ENCODE assay signal across 29 mouse cellular contexts in the genomic region with DNA sequence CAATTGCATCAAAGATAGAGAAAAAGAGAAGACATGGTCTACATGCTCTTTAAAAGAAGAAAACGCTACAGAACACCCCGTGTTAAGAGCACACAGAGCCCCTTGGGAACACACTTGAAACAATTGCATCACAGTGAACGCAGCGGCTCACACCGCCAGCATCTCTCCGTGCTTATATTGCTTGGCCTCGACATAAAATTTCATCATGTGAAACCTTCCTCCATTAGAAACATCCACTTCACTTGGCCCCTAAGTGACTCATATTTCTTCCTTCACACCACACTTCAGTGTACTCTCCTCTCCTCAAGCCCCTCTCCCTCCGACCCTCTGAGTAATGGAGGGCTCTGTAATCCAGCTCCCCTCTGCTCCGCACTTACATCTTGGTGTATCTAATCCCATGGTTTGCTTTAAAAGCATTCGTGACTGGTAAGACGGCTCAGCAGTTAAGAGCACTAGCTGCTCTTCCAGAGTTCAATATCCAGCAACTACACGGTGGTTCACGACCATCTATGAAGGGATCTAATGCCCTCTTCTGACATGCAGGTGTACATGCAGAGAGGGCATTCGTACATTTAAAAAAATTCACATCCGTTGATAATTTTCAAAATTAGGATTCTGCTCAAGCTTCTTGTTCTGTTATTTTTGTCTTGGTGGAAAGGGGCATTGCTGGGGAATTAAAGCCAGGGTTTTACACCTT. TPM values are rescaled to one million over a fixed set of nuclear protein-coding genes. Genes with fewer than 3 reads are reported as not detected.
DNase-seq lines count a peak whose midpoint lies in the region; ATAC-seq and TF ChIP-seq lines count a peak whose summit lies in the region.
"Had no signal": no experiment of that assay in that cellular context is flagged by ENCODE, and none has a peak within 500 bp of the region (broad histone marks: within the 10 kb centered on the region; RNA-seq: fewer than 3 reads in every experiment).

No protein-coding gene starts in this region.

- no peak overlapping the region for H3K4me3 ChIP-seq in layer of hippocampus, adult 2 months
- H3K4me3 ChIP-seq in midbrain, postnatal 0 days (ENCODE audit: low read depth, low read length) = no peak overlapping the region
- no peak overlapping the region for H3K4me3 ChIP-seq in midbrain, embryonic 10.5 days
- H3K4me3 ChIP-seq in liver, embryonic 15.5 days (replicated peaks) = no peak overlapping the region
- H3K4me3 ChIP-seq: embryonic facial prominence, embryonic 13.5 days; forebrain, embryonic 12.5 days; heart, embryonic 10.5 days; hindbrain, embryonic 12.5 days; neural tube, embryonic 13.5 days had no signal

- no peak for DNase-seq in layer of hippocampus, adult 2 months (ENCODE audit: low spot score in 2 of 2)
- no peak for DNase-seq in layer of hippocampus, adult 9-10 months (ENCODE audit: low spot score)
- no peak for DNase-seq in midbrain, postnatal 0 days (ENCODE audit: low spot score)
- no peak for DNase-seq in midbrain, embryonic 10.5 days (ENCODE audit: low spot score)
- no peak for DNase-seq in embryo, embryonic 10 days (ENCODE audit: low spot score)
- no peak for DNase-seq in thymus, postnatal 4 days
- DNase-seq: adrenal gland, adult 8-10 months; cerebellum, adult 8-10 months; cerebellum, postnatal 25 days; embryo, embryonic 11 days; forebrain, postnatal 0 days; gastrocnemius, postnatal 14 days; heart, postnatal 36 days; kidney, adult 8-10 months; kidney, postnatal 4 days; layer of hippocampus, adult 9-11 months; thymus, adult 2 months; thymus, postnatal 36 days had no signal

- TF ChIP-seq CTCF in layer of hippocampus, adult 2 months (conservative IDR thresholded peaks at IDR 0.05) = peak; percentile 54
- TF ChIP-seq CTCF in midbrain, postnatal 0 days (IDR thresholded peaks at IDR 0.05) = peak; percentile 31; the same call in 1 of the 2 replicates

- 77% methylated on average over 15 of the region's 15 CpGs for WGBS in midbrain, postnatal 0 days
- WGBS in midbrain, embryonic 10.5 days = 79% methylated on average over 15 of the region's 15 CpGs
- WGBS in liver, embryonic 15.5 days (ENCODE audit: insufficient replicate concordance) = 74% methylated on average over 15 of the region's 15 CpGs

- no peak overlapping the region for H3K9ac ChIP-seq in midbrain, postnatal 0 days (replicated peaks; ENCODE audit: low read length, poor library complexity, severe bottlenecking)
- peak overlapping the region; percentile 31; the same call in 1 of the 2 replicates for H3K9ac ChIP-seq in liver, embryonic 15.5 days
- H3K9ac ChIP-seq: embryonic facial prominence, embryonic 13.5 days; forebrain, embryonic 12.5 days; forebrain, postnatal 0 days; hindbrain, embryonic 12.5 days; neural tube, embryonic 13.5 days had no signal

- no peaks in the 10 kb centered on the region for H3K9me3 ChIP-seq in midbrain, postnatal 0 days (ENCODE audit: low read length)
- no peaks in the 10 kb centered on the region for H3K9me3 ChIP-seq in midbrain, embryonic 10.5 days (replicated peaks)
- H3K9me3 ChIP-seq in liver, embryonic 15.5 days (replicated peaks) = no peaks in the 10 kb centered on the region
- H3K9me3 ChIP-seq: embryonic facial prominence, embryonic 13.5 days; forebrain, embryonic 12.5 days; heart, embryonic 10.5 days; hindbrain, embryonic 12.5 days; neural tube, embryonic 13.5 days had no signal

- H3K36me3 ChIP-seq in midbrain, postnatal 0 days (ENCODE audit: insufficient read depth, low read length) = no peaks in the 10 kb centered on the region
- H3K36me3 ChIP-seq in midbrain, embryonic 10.5 days = no peaks in the 10 kb centered on the region
- no peaks in the 10 kb centered on the region for H3K36me3 ChIP-seq in liver, embryonic 15.5 days (replicated peaks)
- H3K36me3 ChIP-seq: embryonic facial prominence, embryonic 13.5 days; forebrain, embryonic 12.5 days; heart, embryonic 10.5 days; hindbrain, embryonic 12.5 days; neural tube, embryonic 13.5 days had no signal

- H3K27me3 ChIP-seq in midbrain, postnatal 0 days (ENCODE audit: insufficient read depth, low read length) = no peaks in the 10 kb centered on the region
- H3K27me3 ChIP-seq in midbrain, embryonic 10.5 days (ENCODE audit: low read depth, poor library complexity, severe bottlenecking) = no peaks in the 10 kb centered on the region
- H3K27me3 ChIP-seq in liver, embryonic 15.5 days = no peaks in the 10 kb centered on the region
- H3K27me3 ChIP-seq: embryonic facial prominence, embryonic 13.5 days; forebrain, embryonic 12.5 days; hindbrain, embryonic 12.5 days; neural tube, embryonic 13.5 days had no signal

- no peak for ATAC-seq in midbrain, postnatal 0 days (ENCODE audit: low FRiP score)
- no peak for ATAC-seq in liver, embryonic 15.5 days (ENCODE audit: insufficient read depth)
- ATAC-seq: CD4-positive, CD25-positive, alpha-beta regulatory T cell, adult 4 months; forebrain, postnatal 0 days; intestine, embryonic 16.5 days; midbrain, embryonic 16.5 days had no signal

- H3K27ac ChIP-seq in layer of hippocampus, adult 2 months = no peak overlapping the region
- H3K27ac ChIP-seq in midbrain, postnatal 0 days (ENCODE audit: low read depth, low read length) = no peak overlapping the region
- no peak overlapping the region for H3K27ac ChIP-seq in midbrain, embryonic 10.5 days (replicated peaks)
- H3K27ac ChIP-seq in liver, embryonic 15.5 days (replicated peaks) = peak overlapping the region; percentile 100
- H3K27ac ChIP-seq: embryonic facial prominence, embryonic 13.5 days; forebrain, embryonic 12.5 days; heart, embryonic 10.5 days; hindbrain, embryonic 12.5 days; kidney, postnatal 0 days; neural tube, embryonic 13.5 days had no signal

- peaks cover 3% of the 10 kb centered on the region; the same call in 1 of the 2 replicates for H3K4me1 ChIP-seq in midbrain, postnatal 0 days (ENCODE audit: insufficient read depth, low read length)
- H3K4me1 ChIP-seq in midbrain, embryonic 10.5 days = peaks cover 16% of the 10 kb centered on the region
- peaks cover 83% of the 10 kb centered on the region for H3K4me1 ChIP-seq in liver, embryonic 15.5 days (replicated peaks)

- no peak overlapping the region for H3K4me2 ChIP-seq in midbrain, postnatal 0 days (ENCODE audit: low read depth, low read length, poor library complexity, severe bottlenecking)
- peak overlapping the region; percentile 69 for H3K4me2 ChIP-seq in liver, embryonic 15.5 days
- H3K4me2 ChIP-seq: embryonic facial prominence, embryonic 13.5 days; forebrain, embryonic 12.5 days; hindbrain, embryonic 12.5 days; midbrain, embryonic 11.5 days had no signal

RNA-seq across cellular contexts. Expression of a gene that starts 1.8 kb away (rescaled TPM):
- 10 to 100 TPM; 54.4 to 56.8 TPM for total RNA-seq in layer of hippocampus, adult 2 months (2021)
- 47.9 and 51.6 TPM in 2 replicates for total RNA-seq in midbrain, postnatal 0 days (2014; rRNA removed)
- polyA plus RNA-seq in midbrain, postnatal 0 days (2015; fragmentation: Nextera tagmentation; extraction: Ambion mirVana) = 25.7 and 26.3 TPM in 2 replicates
- polyA plus RNA-seq in midbrain, embryonic 10.5 days (2016; fragmentation: Nextera tagmentation; extraction: Ambion mirVana) = 27.3 and 27.6 TPM in 2 replicates
- polyA plus RNA-seq in liver, embryonic 15.5 days (2015; fragmentation: Nextera tagmentation; extraction: Ambion mirVana) = 14.3 and 15.0 TPM in 2 replicates
